ENCODE assay signal across 8 mouse cellular contexts in the genomic region with DNA sequence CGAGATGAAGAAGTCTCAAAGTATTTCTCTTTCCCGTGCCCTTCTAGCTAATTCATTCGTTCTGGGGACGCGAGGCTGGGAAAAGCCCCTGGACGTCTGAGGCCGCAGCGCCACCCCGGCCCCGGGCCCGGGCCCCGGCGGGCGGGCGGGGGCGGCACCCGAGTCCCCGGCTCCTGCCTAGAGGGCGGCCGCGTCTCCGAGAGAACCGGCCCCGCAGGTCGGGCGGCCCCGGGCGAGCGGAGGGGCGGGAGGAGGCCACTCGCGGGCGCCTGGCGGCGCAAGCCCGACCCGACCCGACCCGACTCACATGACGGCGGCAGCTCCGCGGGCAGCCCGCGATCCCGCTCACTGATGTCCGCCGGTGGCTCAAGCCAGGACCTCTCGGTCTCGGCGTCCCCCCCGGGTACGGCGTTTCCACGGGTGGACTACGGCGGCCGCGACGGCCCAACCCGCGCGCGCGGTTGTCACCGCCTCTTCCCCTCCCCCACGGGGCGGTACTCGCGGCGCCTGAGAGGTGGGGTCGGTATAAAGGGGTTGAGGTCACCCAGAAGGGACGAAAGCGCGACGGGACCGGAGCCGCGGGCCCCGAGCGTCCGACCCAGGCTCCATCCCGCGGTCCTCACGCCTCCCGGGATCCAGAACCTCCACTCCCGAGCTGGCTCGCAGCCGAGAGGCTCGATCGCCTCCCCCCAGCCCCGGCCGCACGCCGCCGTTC. TPM values are rescaled to one million over a fixed set of nuclear protein-coding genes. Genes with fewer than 3 reads are reported as not detected.
DNase-seq lines count a peak whose midpoint lies in the region; ATAC-seq lines count a peak whose summit lies in the region.

A gene (plus strand): TSS at position 571 of the 715 bp plus-strand sequence.

- peak within 1 kb of the TSS; percentile 70 for H3K4me2 ChIP-seq in hindbrain, embryonic 14.5 days (replicated peaks)

- DNase-seq in T-cell, adult 2 months (ENCODE audit: low spot score), result peak; percentile 84
- peak; percentile 99 for DNase-seq in cerebellum, postnatal 25 days
- DNase-seq in frontal cortex, postnatal 36 days (ENCODE audit: low spot score in 2 of 2), result peak; percentile 95 to 96
- peak; percentile 84 for DNase-seq in hindbrain, embryonic 14.5 days (ENCODE audit: low spot score)
- DNase-seq in layer of hippocampus, postnatal 36 days, result peak; percentile 95 to 97
- DNase-seq in lung, postnatal 25 days (ENCODE audit: low spot score), result peak; percentile 96
- peak; percentile 75 for DNase-seq in retina, adult 2 months (ENCODE audit: low read depth, low spot score)
- peak; percentile 97 for DNase-seq in thymus, postnatal 25 days

- peaks cover 13% of the 10 kb centered on the region for H3K36me3 ChIP-seq in hindbrain, embryonic 14.5 days (replicated peaks; ENCODE audit: control insufficient read depth, insufficient read depth)

- peaks cover 24% of the 10 kb centered on the region for H3K4me1 ChIP-seq in hindbrain, embryonic 14.5 days (replicated peaks; ENCODE audit: control insufficient read depth, insufficient read depth, low read length)

- H3K4me3 ChIP-seq in hindbrain, embryonic 14.5 days (replicated peaks; ENCODE audit: low read length), result peak within 1 kb of the TSS; percentile 82

- ATAC-seq in hindbrain, embryonic 14.5 days (ENCODE audit: low FRiP score), result peak; percentile 79

- H3K27ac ChIP-seq in hindbrain, embryonic 14.5 days, result peak within 1 kb of the TSS; percentile 99

- H3K9me3 ChIP-seq in hindbrain, embryonic 14.5 days (ENCODE audit: control insufficient read depth, low read length), result no peaks in the 10 kb centered on the region

- WGBS in hindbrain, embryonic 14.5 days, result under 1% methylated on average over 80 of the region's 96 CpGs

- no peaks in the 10 kb centered on the region for H3K27me3 ChIP-seq in hindbrain, embryonic 14.5 days (ENCODE audit: control insufficient read depth, insufficient read depth, low read length)

- H3K9ac ChIP-seq in hindbrain, embryonic 14.5 days, result peak within 1 kb of the TSS; percentile 90

RNA-seq across cellular contexts. Expression of the gene that starts here (rescaled TPM):
- 3.8 and 3.9 TPM in 2 replicates for polyA plus RNA-seq in hindbrain, embryonic 14.5 days (2014; fragmentation: Nextera tagmentation; extraction: Ambion mirVana)
- 1 to 10 TPM; 5.0 to 5.2 TPM for total RNA-seq in layer of hippocampus, postnatal 36 days (2021)

Comparison
In these comparisons a context has a peak if more than half of its experiments do, and no peak if none do; other contexts are left out.
1. Peak in every context shown above with its lines: DNase-seq, ATAC-seq, H3K4me3 ChIP-seq and H3K27ac ChIP-seq.